8 mouse cellular contexts compared by ENCODE assay signal in genomic region chr5:37893639-37894550, GRCm38 (mm10).
A peak's percentile ranks its signal among the peaks of the same experiment; 100 is the strongest.
DNase-seq lines count a peak whose midpoint lies in the region; ATAC-seq and TF ChIP-seq lines count a peak whose summit lies in the region.

No protein-coding gene starts in this region.

- DNase-seq in urinary bladder, postnatal 25 days (ENCODE audit: low spot score) = peak; percentile 9
- no peak for DNase-seq in urinary bladder, postnatal 36 days (ENCODE audit: low spot score in 2 of 2)
- DNase-seq in heart, postnatal 0 days (ENCODE audit: low spot score) = no peak
- no peak for DNase-seq in thymus, postnatal 14 days
- no peak for DNase-seq in cerebellum, postnatal 14 days
- DNase-seq in right cerebral cortex, postnatal 14 days = no peak

- no peaks in the 10 kb centered on the region for H3K9me3 ChIP-seq in heart, postnatal 0 days (replicated peaks; ENCODE audit: control insufficient read depth, low read length)
- no peaks in the 10 kb centered on the region for H3K9me3 ChIP-seq in liver, embryonic 16.5 days (replicated peaks; ENCODE audit: control insufficient read depth, low read length)

- no peak overlapping the region for H3K9ac ChIP-seq in heart, postnatal 0 days (replicated peaks; ENCODE audit: low read depth, low read length)
- no peak overlapping the region for H3K9ac ChIP-seq in liver, embryonic 16.5 days (ENCODE audit: low read depth, low read length)

- peaks cover 66% of the 10 kb centered on the region for H3K27me3 ChIP-seq in heart, postnatal 0 days (ENCODE audit: control insufficient read depth, insufficient read depth, low read length)
- H3K27me3 ChIP-seq in liver, embryonic 16.5 days (ENCODE audit: control insufficient read depth, insufficient read depth, low read depth, low read length) = peaks cover 38% of the 10 kb centered on the region

- WGBS in heart, postnatal 0 days = 5% methylated on average over 36 of the region's 36 CpGs
- 1% methylated on average over 36 of the region's 36 CpGs for WGBS in liver, embryonic 16.5 days (ENCODE audit: insufficient replicate concordance)

- TF ChIP-seq CTCF in heart, postnatal 0 days (IDR thresholded peaks at IDR 0.05; ENCODE audit: low read depth) = no peak

- H3K4me1 ChIP-seq in heart, postnatal 0 days (ENCODE audit: control insufficient read depth, insufficient read depth) = no peaks in the 10 kb centered on the region
- no peaks in the 10 kb centered on the region for H3K4me1 ChIP-seq in liver, embryonic 16.5 days (ENCODE audit: control insufficient read depth, low read depth, low read length)

- peak; percentile 44 for ATAC-seq in heart, postnatal 0 days (ENCODE audit: insufficient read depth, low read depth)
- no peak for ATAC-seq in liver, embryonic 16.5 days (ENCODE audit: low read depth)
- no peak for ATAC-seq in erythroid progenitor cell, adult 5-6 weeks (replicated peaks; ENCODE audit: low FRiP score, poor library complexity, severe bottlenecking)

- peak overlapping the region; percentile 42 for H3K4me3 ChIP-seq in heart, postnatal 0 days (ENCODE audit: low read depth, low read length)
- no peak overlapping the region for H3K4me3 ChIP-seq in liver, embryonic 16.5 days (ENCODE audit: low read depth, low read length)

- peak overlapping the region; percentile 61 for H3K4me2 ChIP-seq in heart, postnatal 0 days (ENCODE audit: low read depth, low read length)
- 0 out of 2 replicates have a peak overlapping the region, but pooled peaks have one; percentile 3 for H3K4me2 ChIP-seq in liver, embryonic 16.5 days (ENCODE audit: low read depth, low read length)

- H3K27ac ChIP-seq in heart, postnatal 0 days (ENCODE audit: low read depth) = no peak overlapping the region
- H3K27ac ChIP-seq in liver, embryonic 16.5 days (ENCODE audit: low read length) = no peak overlapping the region

- no peaks in the 10 kb centered on the region for H3K36me3 ChIP-seq in heart, postnatal 0 days (replicated peaks; ENCODE audit: control insufficient read depth, insufficient read depth, low read length)
- no peaks in the 10 kb centered on the region for H3K36me3 ChIP-seq in liver, embryonic 16.5 days (ENCODE audit: control insufficient read depth, insufficient read depth)

- no peak for TF ChIP-seq EP300 in heart, postnatal 0 days (IDR thresholded peaks at IDR 0.05; ENCODE audit: low read depth)
